Mouse (Mus musculus): ENCODE data around the gene Osbpl10. TPM values are rescaled to one million over a fixed set of nuclear protein-coding genes. Genes with fewer than 3 reads are reported as not detected.

The Osbpl10 gene
- polyA plus RNA-seq (2015; fragmentation: Nextera tagmentation; extraction: Ambion mirVana): 0.07 and 0.20 TPM in 2 replicates

- peak; percentile 59 for DNase-seq
- Histone ChIP-seq H3K9me3 (ENCODE audit: low read length) (no peaks in the 10 kb centered on the region), H3K4me2 (ENCODE audit: low read depth, low read length) (peak within 1 kb of the TSS; percentile 91), H3K9ac (replicated peaks) (peak within 1 kb of the TSS; percentile 19), H3K27ac (ENCODE audit: low read depth) (no peak within 1 kb of the TSS), H3K36me3 (replicated peaks; ENCODE audit: insufficient read depth, low read length) (no peaks in the 10 kb centered on the region), H3K4me1 (ENCODE audit: insufficient read depth) (0 out of 2 replicates have a peak, but pooled peaks cover 5% of the 10 kb centered on the region), H3K27me3 (ENCODE audit: insufficient read depth, low read length) (peaks cover 32% of the 10 kb centered on the region), H3K4me3 (ENCODE audit: low read depth, low read length) (peak within 1 kb of the TSS; percentile 54)
- WGBS (ENCODE audit: insufficient replicate concordance): under 1% methylated on average over 38 of the region's 86 CpGs
- TF ChIP-seq CTCF (IDR thresholded peaks at IDR 0.05; ENCODE audit: low read depth) (no peak), EP300 (IDR thresholded peaks at IDR 0.05; ENCODE audit: low read depth) (no peak)
- ATAC-seq: peak; percentile 44; the same call in 1 of the 2 replicates
Observed at GRCm38 (mm10) chr9:114978281-114979111, at the start of gene Osbpl10. Gene Osbpl10, plus strand, starts transcription at chr9:114978569.

GRCm38 (mm10) chr9:114930464-114931090 is 47.8 kb upstream of the Osbpl10 start:
- Histone ChIP-seq H3K4me2 (ENCODE audit: low read depth, low read length) (no peak overlapping the region), H3K36me3 (replicated peaks; ENCODE audit: insufficient read depth, low read length) (no peaks in the 10 kb centered on the region), H3K27me3 (ENCODE audit: insufficient read depth, low read length) (no peaks in the 10 kb centered on the region), H3K4me1 (ENCODE audit: insufficient read depth) (peaks cover 26% of the 10 kb centered on the region), H3K9me3 (ENCODE audit: low read length) (no peaks in the 10 kb centered on the region), H3K9ac (replicated peaks) (no peak overlapping the region), H3K27ac (ENCODE audit: low read depth) (peak overlapping the region; percentile 30; the same call in 1 of the 2 replicates), H3K4me3 (ENCODE audit: low read depth, low read length) (no peak overlapping the region)
- WGBS (ENCODE audit: insufficient replicate concordance): 70% methylated on average over 9 of the region's 9 CpGs
- peak; percentile 49 for DNase-seq
- no peak for ATAC-seq
- TF ChIP-seq CTCF (IDR thresholded peaks at IDR 0.05; ENCODE audit: low read depth): peak; percentile 36; the same call in 1 of the 2 replicates
- TF ChIP-seq EP300 (IDR thresholded peaks at IDR 0.05; ENCODE audit: low read depth): no peak

- Histone ChIP-seq H3K9me3 (ENCODE audit: low read length) (no peaks in the 10 kb centered on the region), H3K27ac (ENCODE audit: low read depth) (peak overlapping the region; percentile 87), H3K4me3 (ENCODE audit: low read depth, low read length) (peak overlapping the region; percentile 60), H3K36me3 (replicated peaks; ENCODE audit: insufficient read depth, low read length) (no peaks in the 10 kb centered on the region), H3K4me1 (ENCODE audit: insufficient read depth) (peaks cover 20% of the 10 kb centered on the region), H3K9ac (replicated peaks) (peak overlapping the region; percentile 63), H3K27me3 (ENCODE audit: insufficient read depth, low read length) (no peaks in the 10 kb centered on the region), H3K4me2 (ENCODE audit: low read depth, low read length) (peak overlapping the region; percentile 76)
- WGBS (ENCODE audit: insufficient replicate concordance): 12% methylated on average over 13 of the region's 13 CpGs
- ATAC-seq (no peak), DNase-seq (no peak)
- no peak for TF ChIP-seq CTCF (IDR thresholded peaks at IDR 0.05; ENCODE audit: low read depth)
Observed at GRCm38 (mm10) chr9:114932607-114933006, 45.8 kb upstream of the Osbpl10 start.

GRCm38 (mm10) chr9:114933037-114933722 is 45.2 kb upstream of the Osbpl10 start:
- Histone ChIP-seq H3K4me1 (ENCODE audit: insufficient read depth) (peaks cover 20% of the 10 kb centered on the region), H3K36me3 (replicated peaks; ENCODE audit: insufficient read depth, low read length) (no peaks in the 10 kb centered on the region), H3K4me2 (ENCODE audit: low read depth, low read length) (peak overlapping the region; percentile 76), H3K4me3 (ENCODE audit: low read depth, low read length) (peak overlapping the region; percentile 60), H3K27ac (ENCODE audit: low read depth) (peak overlapping the region; percentile 87), H3K9ac (replicated peaks) (peak overlapping the region; percentile 63), H3K27me3 (ENCODE audit: insufficient read depth, low read length) (no peaks in the 10 kb centered on the region), H3K9me3 (ENCODE audit: low read length) (no peaks in the 10 kb centered on the region)
- 0% methylated on average over 50 of the region's 50 CpGs for WGBS (ENCODE audit: insufficient replicate concordance)
- ATAC-seq (peak; percentile 37), DNase-seq (no peak)
- no peak for TF ChIP-seq CTCF (IDR thresholded peaks at IDR 0.05; ENCODE audit: low read depth)
- TF ChIP-seq EP300 (IDR thresholded peaks at IDR 0.05; ENCODE audit: low read depth): no peak

- whole genome bisulfite sequencing (ENCODE audit: insufficient replicate concordance): under 1% methylated on average over 26 of the region's 30 CpGs
- peak within 1 kb of the TSS; percentile 60 for H3K4me3 ChIP-seq (ENCODE audit: low read depth, low read length)
Observed at GRCm38 (mm10) chr9:114933723-114934171, 44.6 kb upstream of the Osbpl10 start, which contains the start of gene Gpd1l. Gene Gpd1l, minus strand, starts transcription at chr9:114933987.

More at GRCm38 (mm10) chr9:114933723-114934171, 44.6 kb upstream of the Osbpl10 start, which contains the start of gene Gpd1l:
- Histone ChIP-seq H3K27me3 (ENCODE audit: insufficient read depth, low read length) (no peaks in the 10 kb centered on the region), H3K4me2 (ENCODE audit: low read depth, low read length) (peak within 1 kb of the TSS; percentile 76), H3K4me1 (ENCODE audit: insufficient read depth) (peaks cover 20% of the 10 kb centered on the region), H3K36me3 (replicated peaks; ENCODE audit: insufficient read depth, low read length) (no peaks in the 10 kb centered on the region), H3K9me3 (ENCODE audit: low read length) (no peaks in the 10 kb centered on the region), H3K27ac (ENCODE audit: low read depth) (peak within 1 kb of the TSS; percentile 87), H3K9ac (replicated peaks) (peak within 1 kb of the TSS; percentile 63)
- peak; percentile 96 for DNase-seq
- peak; percentile 98 for ATAC-seq
- TF ChIP-seq EP300 (IDR thresholded peaks at IDR 0.05; ENCODE audit: low read depth) (no peak), CTCF (IDR thresholded peaks at IDR 0.05; ENCODE audit: low read depth) (no peak)

Measured in liver, postnatal 0 days (tissue).